Mouse (Mus musculus): ENCODE data around the gene E2f6.

E2f6 gene

DNA sequence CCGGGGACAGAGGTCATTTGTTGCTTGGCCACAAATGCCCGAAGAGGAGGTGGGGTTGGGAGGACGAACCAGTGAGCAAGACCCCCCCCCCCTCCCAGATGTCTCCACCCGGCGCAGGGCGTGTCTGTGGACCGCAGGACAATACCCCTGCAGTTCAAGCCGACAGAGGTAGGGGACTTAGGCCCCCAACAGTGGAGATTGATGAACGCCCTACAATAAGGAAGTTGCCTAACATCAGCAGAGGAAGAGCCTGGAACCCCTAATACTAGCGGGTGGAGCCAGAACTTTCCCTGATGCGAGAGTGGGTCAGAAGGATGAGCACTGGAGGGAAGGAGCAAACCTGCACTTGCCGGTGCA lies 9.8 kb upstream of the E2f6 start:
- no peak for DNase-seq

GRCm38 (mm10) chr12:16803237-16803955 lies 7.4 kb upstream of the E2f6 start:
- DNase-seq = no peak

DNA sequence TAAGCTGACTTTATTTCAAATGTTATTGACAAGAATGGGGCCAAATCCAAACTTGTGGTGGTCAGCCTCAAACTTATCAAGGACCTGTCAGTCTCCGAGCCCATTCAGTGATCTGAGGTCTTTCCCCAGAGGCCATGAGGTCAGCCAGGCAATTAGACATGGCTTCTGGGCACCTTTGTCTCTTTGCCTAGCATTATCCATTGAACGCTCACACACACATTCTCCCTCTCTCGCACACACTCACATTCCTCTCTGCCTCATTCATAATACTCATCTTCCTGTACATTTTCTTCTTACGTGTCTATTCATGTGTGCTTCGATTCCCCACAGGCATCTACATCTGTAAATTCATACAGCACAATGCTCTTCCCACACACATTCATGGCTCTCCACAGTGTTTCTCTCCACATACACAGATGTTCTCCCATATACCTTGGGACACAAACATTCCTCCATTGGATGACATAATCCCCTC lies 6.8 kb upstream of the E2f6 start:
- no peak for DNase-seq

GRCm38 (mm10) chr12:16805511-16805910 lies 5.3 kb upstream of the E2f6 start:
- peak; percentile 75 for DNase-seq

- DNase-seq = peak; percentile 12
Observed at GRCm38 (mm10) chr12:16808045-16808444, 2.7 kb upstream of the E2f6 start.

- DNase-seq = no peak
Observed at GRCm38 (mm10) chr12:16811477-16811876, 714 bp downstream of the E2f6 start.

DNA sequence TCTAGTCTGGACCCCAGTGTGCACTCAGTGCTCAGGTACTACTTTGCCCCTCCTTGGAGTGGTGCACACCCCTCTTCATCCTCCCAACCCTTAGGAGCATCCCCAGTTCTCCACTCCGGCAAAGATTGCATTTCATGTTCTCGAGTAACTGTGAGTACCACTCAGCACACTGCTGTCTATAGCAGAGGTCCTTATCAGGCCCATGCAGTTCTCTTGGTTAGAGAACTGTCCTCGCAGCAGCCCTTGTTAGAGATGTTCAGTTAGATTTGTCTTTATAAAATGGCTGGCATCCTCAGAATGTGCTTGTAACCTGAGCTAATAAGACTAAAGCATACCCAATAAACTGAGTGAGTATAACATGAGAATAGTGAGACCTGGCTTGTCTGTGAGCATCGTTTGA lies 6.4 kb downstream of the E2f6 start:
- DNase-seq = peak; percentile 2

DNA sequence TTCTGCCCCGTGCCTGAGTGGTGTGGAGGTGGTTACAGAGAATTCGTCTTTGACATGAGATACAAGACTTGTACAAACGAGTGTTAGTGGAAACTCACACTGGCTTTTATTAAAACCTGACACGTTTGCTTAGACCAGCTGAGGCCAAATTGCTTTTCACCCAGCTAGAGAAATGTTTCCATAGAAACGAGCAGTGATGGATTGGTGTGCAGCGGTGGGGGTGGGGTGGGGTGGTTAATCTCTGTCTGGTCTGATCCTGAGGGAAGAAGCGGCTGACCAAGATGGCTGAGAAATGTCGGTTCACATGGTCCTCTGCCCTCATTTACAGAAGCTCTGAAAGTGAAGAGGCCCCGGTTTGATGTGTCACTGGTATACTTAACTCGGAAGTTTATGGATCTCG lies 7.8 kb downstream of the E2f6 start:
- DNase-seq = no peak

GRCm38 (mm10) chr12:16820761-16821160 lies 10.0 kb downstream of the E2f6 start:
- peak; percentile 44 for DNase-seq

DNA sequence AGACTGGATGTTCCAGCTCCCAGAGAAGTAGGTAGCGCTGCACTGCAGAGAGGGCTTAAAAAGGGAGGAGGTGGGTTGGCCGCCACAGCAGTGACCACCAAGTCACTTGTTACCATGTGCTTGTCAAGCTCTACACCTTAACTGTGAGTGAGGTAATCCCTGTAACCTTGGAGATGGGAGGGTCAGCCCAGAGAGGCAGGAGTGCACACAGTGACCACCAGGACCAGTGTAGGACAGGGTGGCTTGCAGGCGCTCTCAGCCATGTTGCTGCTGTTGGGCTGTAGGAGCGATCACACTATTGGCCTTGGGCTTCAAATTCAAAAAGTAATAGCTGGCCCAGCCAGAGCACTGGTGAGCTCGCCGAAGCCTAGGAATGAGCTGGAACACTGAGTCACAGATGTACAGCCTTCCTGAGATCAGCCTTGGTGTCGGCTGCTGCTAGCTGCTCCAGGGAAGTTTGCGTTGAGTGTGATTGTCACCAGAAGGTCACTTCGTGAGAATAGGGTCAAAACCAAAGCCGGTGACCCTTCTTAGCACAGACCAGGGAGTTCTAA lies 11.5 kb downstream of the E2f6 start:
- no peak for DNase-seq

GRCm38 (mm10) chr12:16823701-16824100 lies 12.9 kb downstream of the E2f6 start:
- DNase-seq = no peak

GRCm38 (mm10) chr12:16828505-16828904 lies 17.7 kb downstream of the E2f6 start:
- no peak for DNase-seq

- DNase-seq = no peak
Observed at GRCm38 (mm10) chr12:16829785-16830184, 19.0 kb downstream of the E2f6 start.

DNA sequence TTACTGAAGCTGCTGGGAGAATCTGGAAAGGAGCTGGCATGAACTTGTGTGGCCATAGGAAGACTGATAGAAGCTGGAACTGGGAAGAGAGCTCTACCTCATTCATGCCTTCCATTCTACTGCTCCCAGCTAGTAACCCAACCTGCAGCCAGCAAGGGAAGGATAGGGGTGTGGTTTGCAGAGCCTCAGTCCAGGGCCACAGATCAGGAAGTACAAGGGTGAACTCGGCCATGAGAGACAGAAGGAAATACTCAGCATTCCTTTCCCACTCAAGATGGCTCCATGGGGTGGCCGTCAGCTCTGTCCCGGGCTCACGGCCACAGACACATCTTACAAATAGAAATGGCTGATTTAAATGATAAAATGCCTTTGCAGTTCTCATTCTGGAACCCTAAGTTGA lies 20.3 kb downstream of the E2f6 start:
- DNase-seq = no peak

GRCm38 (mm10) chr12:16834701-16835100 lies 23.9 kb downstream of the E2f6 start:
- peak; percentile 31 for DNase-seq

DNA sequence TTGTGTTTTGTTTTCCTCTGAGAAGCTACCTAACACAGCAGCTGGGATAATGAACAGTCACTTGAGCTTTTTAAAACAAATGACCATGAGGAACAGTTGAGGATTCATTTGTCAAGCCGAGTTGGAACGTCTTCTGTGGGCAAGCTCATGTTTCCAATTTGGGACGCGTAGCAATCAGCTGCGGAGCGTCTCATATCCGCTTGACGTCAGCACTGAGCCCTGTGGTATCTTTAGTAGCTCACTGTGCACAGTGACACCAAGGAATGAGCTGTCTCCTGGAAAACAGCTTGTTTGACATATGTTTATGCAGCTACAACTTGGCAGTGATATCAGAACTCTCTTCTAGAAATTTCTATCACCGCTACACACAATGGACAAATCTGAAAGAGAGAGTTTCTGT lies 25.4 kb downstream of the E2f6 start:
- peak; percentile 89 for DNase-seq

DNA sequence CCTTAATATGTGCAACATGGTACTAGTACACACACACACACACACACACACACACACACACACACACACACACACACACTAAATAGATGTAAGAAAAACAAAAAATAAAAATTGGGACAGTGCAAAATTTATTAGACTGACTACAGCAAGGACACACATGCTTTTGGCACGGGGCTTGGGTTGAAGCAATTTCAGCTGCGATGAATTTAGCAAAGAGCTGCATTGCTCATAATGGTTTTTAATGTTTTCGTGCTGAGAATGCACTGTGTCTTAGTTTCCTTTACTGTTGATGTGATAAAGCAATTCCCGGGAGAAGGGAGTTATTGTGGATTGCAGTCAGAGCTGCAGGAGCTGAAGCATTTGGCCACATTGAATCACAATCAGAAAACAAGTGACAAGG lies 27.0 kb downstream of the E2f6 start:
- no peak for DNase-seq

DNA sequence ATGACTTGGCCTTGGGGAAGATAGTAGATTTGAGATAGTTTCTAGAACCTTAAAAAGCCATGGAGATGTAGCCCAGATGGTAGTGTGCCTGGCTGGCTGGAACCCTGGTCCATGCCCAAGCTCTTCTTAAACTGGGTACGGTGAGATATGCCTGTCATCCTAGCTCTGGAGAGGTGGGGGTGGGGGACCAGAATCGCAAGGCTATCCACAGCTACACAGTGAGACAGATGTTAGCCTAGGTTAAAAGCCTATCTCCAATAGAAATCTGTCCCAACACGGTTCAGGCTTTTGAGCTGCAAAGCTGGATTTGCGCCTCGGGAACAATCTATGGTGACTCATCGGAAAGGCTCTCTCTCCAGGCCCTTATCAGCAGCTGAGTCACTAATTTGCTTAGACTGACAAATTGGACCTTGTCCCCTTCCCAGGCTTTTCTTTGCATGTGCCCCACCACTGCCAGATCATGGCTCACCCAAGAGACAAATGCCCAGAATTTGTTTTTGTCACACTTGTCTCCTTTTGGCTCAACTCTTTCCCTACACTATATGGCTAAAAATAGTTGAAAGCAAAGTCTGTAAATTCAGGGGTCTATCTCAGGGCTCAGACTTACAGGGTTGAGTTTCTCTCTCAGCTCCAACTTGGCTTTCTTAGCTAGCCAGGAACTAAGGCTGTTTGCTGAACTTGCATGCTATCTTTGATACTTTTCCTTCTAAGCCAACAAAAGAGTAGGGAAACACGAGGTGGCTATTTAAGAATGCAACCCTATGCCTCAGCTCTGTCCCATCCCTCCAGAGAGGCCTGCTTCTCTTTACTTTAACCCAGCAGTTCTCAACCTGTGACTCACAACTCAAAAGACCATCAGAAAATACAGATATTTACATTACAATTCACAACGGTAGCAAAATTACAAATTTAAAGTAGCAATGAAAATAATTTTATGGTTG lies 30.3 kb downstream of the E2f6 start:
- DNase-seq = no peak

DNA sequence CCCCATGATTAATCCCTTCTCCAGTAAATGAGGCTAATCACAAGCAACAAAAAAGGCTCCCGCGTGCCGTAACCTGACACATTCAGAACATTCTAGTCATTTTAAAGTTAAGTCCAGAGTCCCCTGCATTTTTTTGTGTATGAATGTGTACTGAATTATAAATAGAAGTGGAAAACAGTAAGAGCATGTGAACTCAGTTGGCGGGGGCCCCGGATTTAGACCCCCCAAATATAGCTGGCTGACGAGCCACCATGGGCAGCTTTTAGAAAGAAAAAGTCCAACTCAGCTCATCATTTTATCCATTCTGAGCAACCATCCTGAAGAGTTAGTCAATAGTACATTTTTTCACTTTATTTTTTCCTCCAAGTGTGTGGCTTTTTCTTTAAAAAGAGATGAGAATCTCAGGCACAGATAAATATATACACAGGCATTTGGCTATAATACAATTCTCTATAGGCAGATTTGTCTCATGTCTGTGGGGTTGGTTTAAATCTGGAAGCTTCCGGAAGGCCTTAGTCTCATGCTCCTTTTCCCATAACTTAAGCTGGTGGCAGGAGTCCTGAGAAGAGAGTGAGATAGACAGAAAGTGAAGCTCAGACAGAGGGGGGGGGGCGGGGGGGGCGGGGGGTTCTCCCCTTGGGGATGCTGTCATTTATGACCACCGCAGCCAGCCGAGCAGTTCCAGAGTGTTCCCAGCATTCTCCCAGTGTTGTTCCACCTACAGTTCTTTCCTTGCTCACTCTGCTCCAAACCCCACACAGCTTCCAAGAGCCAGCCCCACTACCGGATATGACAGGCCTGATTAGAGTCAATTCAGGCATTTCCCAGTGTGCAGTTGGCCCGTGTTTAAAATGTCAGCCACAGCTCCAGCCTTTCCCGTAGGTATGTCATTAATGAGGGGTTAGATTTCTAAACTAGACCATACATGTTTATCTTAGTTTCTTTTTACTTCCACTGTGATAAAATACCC lies 34.1 kb downstream of the E2f6 start:
- no peak for DNase-seq

- no peak for DNase-seq
Observed at GRCm38 (mm10) chr12:16847204-16847792, 36.5 kb downstream of the E2f6 start.

DNA sequence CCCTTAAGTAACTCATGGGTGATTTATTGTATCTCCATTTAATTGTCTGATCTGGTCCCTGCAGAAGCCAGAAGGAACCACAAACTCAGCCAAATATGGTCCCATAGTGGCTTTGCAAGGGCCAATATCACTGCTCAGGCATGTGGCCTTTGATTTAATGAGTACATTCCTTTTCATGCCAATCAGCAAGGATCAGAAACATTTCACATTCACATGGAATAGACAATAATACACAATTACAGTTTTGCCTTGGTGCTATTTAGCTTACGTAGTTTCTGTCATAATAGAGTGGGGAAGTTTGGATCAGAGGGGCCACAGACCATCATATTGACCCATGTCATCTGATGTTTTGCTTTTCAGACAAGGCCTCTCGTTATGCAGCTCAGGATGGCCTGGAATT lies 37.7 kb downstream of the E2f6 start:
- DNase-seq = no peak

GRCm38 (mm10) chr12:16849821-16850220 lies 39.1 kb downstream of the E2f6 start:
- no peak for DNase-seq
